Mouse (Mus musculus): Measurements from ENCODE around the gene Olfr372.
"Not testable (repeated sequence)": the region's sequence is repeated elsewhere in the genome, so short reads cannot be mapped to it uniquely, and the experiment has no call there.

DNA sequence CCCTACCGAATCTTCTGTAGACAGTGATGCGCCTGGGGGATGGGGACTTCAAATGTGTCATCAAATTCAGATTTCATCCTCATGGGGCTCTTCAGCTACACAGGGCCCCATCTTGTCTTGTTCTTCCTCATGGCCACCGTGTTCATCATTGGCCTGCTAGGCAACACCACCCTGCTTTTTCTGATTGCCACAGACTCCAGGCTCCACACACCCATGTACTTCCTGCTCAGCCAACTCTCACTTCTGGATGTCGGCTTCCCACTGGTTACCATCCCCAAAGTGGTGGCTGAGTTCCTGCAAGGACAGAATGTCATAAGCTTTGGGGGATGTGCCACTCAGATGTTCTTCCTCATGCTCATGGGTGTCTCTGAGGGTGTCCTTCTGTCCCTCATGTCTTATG is 16.6 kb downstream of the Olfr372 start:
- not testable (repeated sequence) for TF ChIP-seq CTCF (conservative IDR thresholded peaks at IDR 0.05; ENCODE audit: low read length); NANOG (IDR thresholded peaks at IDR 0.05; ENCODE audit: borderline replicate concordance, low read length); POU5F1 (IDR thresholded peaks at IDR 0.05; ENCODE audit: borderline replicate concordance, low read length)

Data from E14TG2a.4 (cell line).